Mouse (Mus musculus): ENCODE results near the gene Mindy1. TPM values are rescaled to one million over a fixed set of nuclear protein-coding genes. Genes with fewer than 3 reads are reported as not detected.
"Not testable (repeated sequence)": the region's sequence is repeated elsewhere in the genome, so short reads cannot be mapped to it uniquely, and the experiment has no call there.

Gene Mindy1
- polyA plus RNA-seq, 1 experiment from 2014 or later = 46.5 TPM

- 98% methylated on average over 4 of the region's 4 CpGs for WGBS
- no peak for ATAC-seq (ENCODE audit: low FRiP score)
These were observed 56.2 kb downstream of the Mindy1 start for GRCm38 (mm10) chr3:95337345-95337744.

GRCm38 (mm10) chr3:95338251-95338650 lies 57.1 kb downstream of the Mindy1 start:
- Histone ChIP-seq H3K9me3 (ENCODE audit: control insufficient read depth, low read length) (no peaks in the 10 kb centered on the region), H3K36me3 (ENCODE audit: control insufficient read depth, insufficient read depth, low read length) (peaks cover 27% of the 10 kb centered on the region), H3K27me3 (ENCODE audit: control insufficient read depth, insufficient read depth, low read length) (no peaks in the 10 kb centered on the region), H3K4me3 (ENCODE audit: low read depth, low read length) (no peak overlapping the region), H3K27ac (ENCODE audit: low read depth, low read length) (no peak overlapping the region), H3K4me2 (replicated peaks; ENCODE audit: low read depth, low read length) (no peak overlapping the region), H3K9ac (ENCODE audit: low read depth, low read length) (no peak overlapping the region), H3K4me1 (replicated peaks; ENCODE audit: control insufficient read depth, insufficient read depth, low read length) (no peaks in the 10 kb centered on the region)
- no peak for ATAC-seq (ENCODE audit: low FRiP score)
- 95% methylated on average over 4 of the region's 4 CpGs for WGBS
- no peak for DNase-seq (ENCODE audit: low spot score)

More at GRCm38 (mm10) chr3:95337345-95337744, 56.2 kb downstream of the Mindy1 start:
- Histone ChIP-seq H3K4me2 (replicated peaks; ENCODE audit: low read depth, low read length) (no peak overlapping the region), H3K4me3 (ENCODE audit: low read depth, low read length) (no peak overlapping the region), H3K9ac (ENCODE audit: low read depth, low read length) (no peak overlapping the region), H3K36me3 (ENCODE audit: control insufficient read depth, insufficient read depth, low read length) (peaks cover 23% of the 10 kb centered on the region; the same call in 1 of the 2 replicates), H3K27me3 (ENCODE audit: control insufficient read depth, insufficient read depth, low read length) (no peaks in the 10 kb centered on the region), H3K4me1 (replicated peaks; ENCODE audit: control insufficient read depth, insufficient read depth, low read length) (no peaks in the 10 kb centered on the region), H3K9me3 (ENCODE audit: control insufficient read depth, low read length) (no peaks in the 10 kb centered on the region), H3K27ac (ENCODE audit: low read depth, low read length) (no peak overlapping the region)
- no peak for DNase-seq (ENCODE audit: low spot score)

GRCm38 (mm10) chr3:95343356-95344000 lies 62.3 kb downstream of the Mindy1 start:
- WGBS = 94% methylated on average over 9 of the region's 9 CpGs
- DNase-seq (ENCODE audit: low spot score); H3K4me1 ChIP-seq (replicated peaks; ENCODE audit: control insufficient read depth, insufficient read depth, low read length); H3K9me3 ChIP-seq (ENCODE audit: control insufficient read depth, low read length); H3K9ac ChIP-seq (ENCODE audit: low read depth, low read length); H3K27ac ChIP-seq (ENCODE audit: low read depth, low read length); ATAC-seq (ENCODE audit: low FRiP score); H3K27me3 ChIP-seq (ENCODE audit: control insufficient read depth, insufficient read depth, low read length); H3K4me2 ChIP-seq (replicated peaks; ENCODE audit: low read depth, low read length); H3K4me3 ChIP-seq (ENCODE audit: low read depth, low read length): not testable (repeated sequence)
- peaks cover 17% of the 10 kb centered on the region for H3K36me3 ChIP-seq (ENCODE audit: control insufficient read depth, insufficient read depth, low read length)

Other genes with a start within 250 kb of the Mindy1 start
- gene Psmd4, start 238.7 kb upstream of the Mindy1 start, polyA plus RNA-seq (2014; fragmentation: Nextera tagmentation; extraction: Ambion mirVana) = 328 and 329 TPM in 2 replicates
- gene Pip5k1a, start 174.4 kb upstream of the Mindy1 start, polyA plus RNA-seq (2014; fragmentation: Nextera tagmentation; extraction: Ambion mirVana) = 14.1 and 15.0 TPM in 2 replicates
- gene Vps72, start 170.3 kb upstream of the Mindy1 start, polyA plus RNA-seq (2014; fragmentation: Nextera tagmentation; extraction: Ambion mirVana) = 232 and 236 TPM in 2 replicates
- gene Tmod4, start 156.9 kb upstream of the Mindy1 start, polyA plus RNA-seq (2014; fragmentation: Nextera tagmentation; extraction: Ambion mirVana) = 0.68 and 1.1 TPM in 2 replicates
- 83.2 and 84.9 TPM in 2 replicates for gene Scnm1, start 147.3 kb upstream of the Mindy1 start, polyA plus RNA-seq (2014; fragmentation: Nextera tagmentation; extraction: Ambion mirVana)
- 12.5 and 19.3 TPM in 2 replicates for gene Lysmd1, start 147.3 kb upstream of the Mindy1 start, polyA plus RNA-seq (2014; fragmentation: Nextera tagmentation; extraction: Ambion mirVana)
- 1.7 and 2.1 TPM in 2 replicates for gene Tnfaip8l2, start 139.0 kb upstream of the Mindy1 start, polyA plus RNA-seq (2014; fragmentation: Nextera tagmentation; extraction: Ambion mirVana)
- 22.6 and 27.0 TPM in 2 replicates for gene Sema6c, start 120.9 kb upstream of the Mindy1 start, polyA plus RNA-seq (2014; fragmentation: Nextera tagmentation; extraction: Ambion mirVana)
- gene Gabpb2, start 63.4 kb upstream of the Mindy1 start, polyA plus RNA-seq (2014; fragmentation: Nextera tagmentation; extraction: Ambion mirVana) = 6.1 and 9.7 TPM in 2 replicates
- gene Cdc42se1, start 52.6 kb upstream of the Mindy1 start, polyA plus RNA-seq (2014; fragmentation: Nextera tagmentation; extraction: Ambion mirVana) = 110 and 117 TPM in 2 replicates
- 171 and 203 TPM in 2 replicates for gene Mllt11, start 49.2 kb upstream of the Mindy1 start, polyA plus RNA-seq (2014; fragmentation: Nextera tagmentation; extraction: Ambion mirVana)
- gene Gm128, start 39.7 kb upstream of the Mindy1 start, polyA plus RNA-seq (2014; fragmentation: Nextera tagmentation; extraction: Ambion mirVana) = 0.21 TPM in 1 of 2 replicates, not detected in the other
- 0.61 and 0.73 TPM in 2 replicates for gene Bnipl, start 30.2 kb upstream of the Mindy1 start, polyA plus RNA-seq (2014; fragmentation: Nextera tagmentation; extraction: Ambion mirVana)
- 31.0 and 31.3 TPM in 2 replicates for gene Prune1, start 731 bp downstream of the Mindy1 start, polyA plus RNA-seq (2014; fragmentation: Nextera tagmentation; extraction: Ambion mirVana)
- gene Anxa9, start 25.8 kb downstream of the Mindy1 start, polyA plus RNA-seq (2014; fragmentation: Nextera tagmentation; extraction: Ambion mirVana) = 1.6 and 2.1 TPM in 2 replicates
- 101 and 105 TPM in 2 replicates for gene Cers2, start 33.4 kb downstream of the Mindy1 start, polyA plus RNA-seq (2014; fragmentation: Nextera tagmentation; extraction: Ambion mirVana)
- 58.6 and 63.2 TPM in 2 replicates for gene Setdb1, start 75.9 kb downstream of the Mindy1 start, polyA plus RNA-seq (2014; fragmentation: Nextera tagmentation; extraction: Ambion mirVana)
- not detected in 2 replicates for gene 4930558C23Rik, start 121.5 kb downstream of the Mindy1 start, polyA plus RNA-seq (2014; fragmentation: Nextera tagmentation; extraction: Ambion mirVana)
- gene Arnt, start 153.0 kb downstream of the Mindy1 start, polyA plus RNA-seq (2014; fragmentation: Nextera tagmentation; extraction: Ambion mirVana) = 21.8 and 24.8 TPM in 2 replicates
- 10.3 and 10.9 TPM in 2 replicates for gene Ctsk, start 217.9 kb downstream of the Mindy1 start, polyA plus RNA-seq (2014; fragmentation: Nextera tagmentation; extraction: Ambion mirVana)
- gene Ctss, start 245.4 kb downstream of the Mindy1 start, polyA plus RNA-seq (2014; fragmentation: Nextera tagmentation; extraction: Ambion mirVana) = 11.3 and 12.3 TPM in 2 replicates